Mouse (Mus musculus): Measurements from ENCODE around the gene Senp5.

DNA sequence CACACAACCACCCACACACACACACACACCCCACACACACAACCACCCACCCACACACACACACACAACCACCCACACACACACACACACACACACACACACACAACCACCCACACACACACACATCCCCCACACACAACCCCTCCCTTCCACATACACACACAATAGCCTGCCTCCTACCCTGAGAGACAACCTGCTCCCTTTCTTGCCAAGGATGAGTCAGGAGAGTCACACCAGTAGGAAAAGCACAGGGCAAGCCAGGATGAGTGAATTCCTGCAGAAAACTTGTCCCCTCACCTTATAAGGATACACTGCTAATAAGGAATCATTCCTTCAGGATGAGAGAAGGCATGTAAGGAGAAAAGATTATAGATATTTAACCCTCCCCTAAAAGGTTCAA lies 9.1 kb downstream of the Senp5 start:
- TF ChIP-seq POLR2A (IDR thresholded peaks at IDR 0.05; ENCODE audit: low read depth, low read length) = no peak
- no peak for TF ChIP-seq CTCF (conservative IDR thresholded peaks at IDR 0.05; ENCODE audit: insufficient read depth, insufficient read length, low read depth, low read length)
